Mouse (Mus musculus) neutrophil, adult 5-6 weeks (primary cell): ENCODE measurements around the gene Galnt2. TPM values are rescaled to one million over a fixed set of nuclear protein-coding genes. Genes with fewer than 3 reads are reported as not detected.

Source experiments
- ATAC-seq: fragments of 151-379, 151-347 bp; 2 replicates; pipeline ENCODE4 v1.8.0; 2017; ENCODE audit warnings: mild to moderate bottlenecking, moderate TSS enrichment; ENCODE audit not compliant: insufficient number of reproducible peaks, poor library complexity, low FRiP score, severe bottlenecking; ENCODE audit errors: extremely low read depth
- total RNA-seq: library from RNA; stranded (forward); fragments of 200-1000 nt; gene quantifications from 2 replicates; pipeline ENCODE4 v1.2.3, GENCODE M21; 2017

Gene Galnt2
- total RNA-seq, 1 experiment from 2014 or later: 27.9 TPM

GRCm38 (mm10) chr8:124384336-124384735, 153.1 kb downstream of the Galnt2 start:
- no peak for ATAC-seq

GRCm38 (mm10) chr8:124386225-124386899, 155.2 kb downstream of the Galnt2 start:
- no peak for ATAC-seq

- ATAC-seq: no peak
Measured at GRCm38 (mm10) chr8:124389495-124389894, 158.3 kb downstream of the Galnt2 start.

- ATAC-seq: no peak
Measured at GRCm38 (mm10) chr8:124391191-124391590, 160.0 kb downstream of the Galnt2 start.

- no peak for ATAC-seq
Measured at GRCm38 (mm10) chr8:124392271-124393012, 161.3 kb downstream of the Galnt2 start.

GRCm38 (mm10) chr8:124393013-124393412, 161.8 kb downstream of the Galnt2 start:
- ATAC-seq: no peak

- no peak for ATAC-seq
Measured at GRCm38 (mm10) chr8:124393927-124394326, 162.7 kb downstream of the Galnt2 start.

- ATAC-seq: no peak
Measured at GRCm38 (mm10) chr8:124394951-124395350, 163.8 kb downstream of the Galnt2 start.

Other genes starting within 250 kb of the Galnt2 start
- gene Abcb10, start 248.3 kb upstream of the Galnt2 start, total RNA-seq: 6.5 and 6.9 TPM in 2 replicates
- 17.8 and 20.7 TPM in 2 replicates for gene Taf5l, start 210.0 kb upstream of the Galnt2 start, total RNA-seq
- 5.4 and 7.1 TPM in 2 replicates for gene Urb2, start 209.9 kb upstream of the Galnt2 start, total RNA-seq
- gene Pgbd5, start 208.3 kb downstream of the Galnt2 start, total RNA-seq: not detected in 2 replicates